Mouse (Mus musculus) testis, postnatal 10 days (tissue): ENCODE data around the gene Bsph1.
"Not testable (repeated sequence)": the region's sequence is repeated elsewhere in the genome, so short reads cannot be mapped to it uniquely, and the experiment has no call there.

Experiments
- DNase-seq: peaks from one replicate; pipeline ENCODE4 v3.0.0; 2021; ENCODE audit warnings: low spot score

Gene Bsph1

GRCm38 (mm10) chr7:13450541-13450940, at the start of gene Bsph1:
TSS of gene Bsph1 (plus strand) at chr7:13450841.
- not testable (repeated sequence) for DNase-seq

GRCm38 (mm10) chr7:13511539-13511938, 60.9 kb downstream of the Bsph1 start:
- no peak for DNase-seq
